Mouse (Mus musculus): ENCODE results near the gene AV320801.
"Not testable (repeated sequence)": the region's sequence is repeated elsewhere in the genome, so short reads cannot be mapped to it uniquely, and the experiment has no call there.

AV320801 gene

GRCm38 (mm10) chrX:135494288-135494687, at the start of gene AV320801:
Gene AV320801 (plus strand): TSS chrX:135494588.
- not testable (repeated sequence) for DNase-seq (ENCODE audit: low read depth, low spot score)

GRCm38 (mm10) chrX:135464160-135464559, 30.2 kb upstream of the AV320801 start:
- not testable (repeated sequence) for DNase-seq (ENCODE audit: low read depth, low spot score)

- DNase-seq (ENCODE audit: low read depth, low spot score) = not testable (repeated sequence)
Observed at GRCm38 (mm10) chrX:135481902-135482301, 12.5 kb upstream of the AV320801 start.

- DNase-seq (ENCODE audit: low read depth, low spot score) = not testable (repeated sequence)
Observed at GRCm38 (mm10) chrX:135483183-135483582, 11.2 kb upstream of the AV320801 start.
